Mouse (Mus musculus): ENCODE data around the gene Arap1.

- no peak for TF ChIP-seq CTCF (conservative IDR thresholded peaks at IDR 0.05 in 1 of 2, IDR thresholded peaks at IDR 0.05 in 1 of 2; ENCODE audit: low read depth in 2 of 2, low read length in 2 of 2)
- TF ChIP-seq MAZ (IDR thresholded peaks at IDR 0.05; ENCODE audit: low read depth, low read length): no peak
- TF ChIP-seq EP300 (IDR thresholded peaks at IDR 0.05; ENCODE audit: low read length): no peak
- TF ChIP-seq UBTF (IDR thresholded peaks at IDR 0.05; ENCODE audit: low read depth, low read length): no peak
- TF ChIP-seq ZC3H11A (IDR thresholded peaks at IDR 0.05; ENCODE audit: low read depth, low read length): no peak
- TF ChIP-seq HCFC1 (IDR thresholded peaks at IDR 0.05; ENCODE audit: low read depth, low read length): no peak
- TF ChIP-seq USF1 (IDR thresholded peaks at IDR 0.05; ENCODE audit: low read depth, low read length): no peak
- no peak for TF ChIP-seq POLR2A (IDR thresholded peaks at IDR 0.05; ENCODE audit: low read depth, low read length)
Observed at GRCm38 (mm10) chr7:101453725-101454124, 105.9 kb downstream of the Arap1 start.

All from CH12.LX (cell line).